Mouse (Mus musculus) gastrocnemius, adult 18-20 months (tissue): ENCODE data around the gene Nf2. TPM values are rescaled to one million over a fixed set of nuclear protein-coding genes. Genes with fewer than 3 reads are reported as not detected.

Source experiments
- microRNA-seq: library from miRNA; unstranded; fragments of <30 nt; microRNA quantifications from one replicate; pipeline ENCODE4 v1.2.0, GENCODE M21; 2021
- total RNA-seq, 2 experiments: library from RNA; stranded (reverse); gene quantifications; 2 replicates each; pipeline ENCODE4 v1.2.3; 2021

Gene Nf2
- total RNA-seq, 2 experiments from 2014 or later = 51.1 to 55.6 TPM

Small RNAs within 50 kb of the gene (microRNA-seq; reads per million reads assigned to microRNA genes)
- gene Mir6918 = not detected

Other genes starting within 250 kb of the Nf2 start
- not detected for gene Gm11032, start 229.5 kb downstream of the Nf2 start, total RNA-seq
- 10 to 100 TPM; 15.7 to 16.5 TPM for gene Ascc2, start 211.8 kb downstream of the Nf2 start, total RNA-seq
- 1,000 to 10,000 TPM in 1 of 2 experiments, 100 to 1,000 TPM in 1; 977 to 1,022 TPM for gene Uqcr10, start 145.2 kb downstream of the Nf2 start, total RNA-seq
- gene Zmat5, start 144.9 kb downstream of the Nf2 start, total RNA-seq = 10 to 100 TPM; 25.5 to 26.6 TPM
- gene Cabp7, start 102.8 kb downstream of the Nf2 start, total RNA-seq = under 1 TPM in 1 of 2 experiments, not detected in 1; 0.16 TPM
- under 1 TPM; 0.57 to 1.00 TPM for gene Nipsnap1, start 24.4 kb upstream of the Nf2 start, total RNA-seq
- gene Thoc5, start 45.8 kb upstream of the Nf2 start, total RNA-seq = 10 to 100 TPM; 14.8 to 15.6 TPM
- not detected for gene Nefh, start 98.5 kb upstream of the Nf2 start, total RNA-seq
- 10 to 100 TPM; 41.3 to 48.7 TPM for gene Ap1b1, start 137.3 kb upstream of the Nf2 start, total RNA-seq
- under 1 TPM in 1 of 2 experiments, not detected in 1; 0.21 TPM for gene Rasl10a, start 208.6 kb upstream of the Nf2 start, total RNA-seq
- gene Gas2l1, start 215.8 kb upstream of the Nf2 start, total RNA-seq = 1 to 10 TPM; 3.6 to 6.5 TPM
- gene Rhbdd3, start 249.4 kb upstream of the Nf2 start, total RNA-seq = 10 to 100 TPM; 29.2 to 36.9 TPM
- gene Ewsr1, start 249.7 kb upstream of the Nf2 start, total RNA-seq = 10 to 100 TPM; 68.9 to 74.1 TPM